Mouse (Mus musculus) megakaryocyte, embryonic 14.5 days (primary cell): Measurements from ENCODE around the gene 2510039O18Rik. TPM values are rescaled to one million over a fixed set of nuclear protein-coding genes. Genes with fewer than 3 reads are reported as not detected.
A peak's percentile ranks its signal among the peaks of the same experiment; 100 is the strongest.

Experiments
- H3K27me3 ChIP-seq: replicated peaks from 2 replicates; pipeline ENCODE3; 2012; ENCODE audit warnings: inconsistent platforms
- H3K36me3 ChIP-seq: replicated peaks from 2 replicates; pipeline ENCODE3; 2012; ENCODE audit warnings: low read length, inconsistent platforms, mixed read lengths
- H3K4me1 ChIP-seq: 2 replicates; pipeline ENCODE4 v1.6.1; 2012; ENCODE audit warnings: inconsistent platforms
- H3K4me3 ChIP-seq: replicated peaks from 2 replicates; pipeline ENCODE3; 2012; ENCODE audit warnings: moderate library complexity, mild to moderate bottlenecking, inconsistent platforms
- H3K9me3 ChIP-seq: 2 replicates; pipeline ENCODE4 v1.6.1; 2012; ENCODE audit warnings: inconsistent platforms
- FLI1 ChIP-seq: IDR thresholded peaks from 2 replicates; pipeline ENCODE4 v1.6.1; 2012; ENCODE audit warnings: low read length, inconsistent platforms, mixed read lengths
- GATA1 ChIP-seq: IDR thresholded peaks from 3 replicates; pipeline ENCODE4 v1.6.1; 2012; ENCODE audit warnings: mixed read lengths, low read length, inconsistent platforms, borderline replicate concordance
- polyA plus RNA-seq: library from polyadenylated mRNA; stranded (reverse); fragments of >175 nt; gene quantifications from 2 replicates; pipeline ENCODE4 v1.2.3, GENCODE M21; 2012; ENCODE audit warnings: low replicate concordance; ENCODE audit not compliant: insufficient read depth

The 2510039O18Rik gene
- polyA plus RNA-seq, 1 experiment, result 87.3 TPM

DNA sequence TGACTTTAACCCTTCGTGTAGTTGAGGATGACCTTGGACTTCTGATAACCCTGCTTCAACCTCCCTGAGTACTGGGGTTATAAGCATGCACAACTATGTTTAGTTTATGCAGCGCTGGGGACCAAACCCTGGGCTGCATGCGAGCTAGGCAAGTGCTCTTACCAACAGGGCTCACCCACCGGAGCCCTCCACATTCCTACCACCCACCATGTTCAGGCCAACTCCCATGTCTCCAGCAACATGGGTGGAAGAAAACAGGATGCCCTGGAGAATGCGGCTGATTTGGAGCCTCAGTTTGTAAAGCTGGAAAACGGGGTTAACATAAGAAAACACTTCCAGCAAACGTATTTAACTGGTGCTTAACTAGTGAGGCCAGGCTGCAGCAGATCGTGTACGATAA lies 4.8 kb upstream of the 2510039O18Rik start:
- H3K9me3 ChIP-seq, result no peaks in the 10 kb centered on the region
- peak overlapping the region; percentile 97 for H3K4me3 ChIP-seq
- TF ChIP-seq GATA1, result no peak
- TF ChIP-seq FLI1, result no peak
- H3K36me3 ChIP-seq, result peaks cover 11% of the 10 kb centered on the region
- peaks cover 72% of the 10 kb centered on the region for H3K4me1 ChIP-seq
- H3K27me3 ChIP-seq, result peaks cover 18% of the 10 kb centered on the region

DNA sequence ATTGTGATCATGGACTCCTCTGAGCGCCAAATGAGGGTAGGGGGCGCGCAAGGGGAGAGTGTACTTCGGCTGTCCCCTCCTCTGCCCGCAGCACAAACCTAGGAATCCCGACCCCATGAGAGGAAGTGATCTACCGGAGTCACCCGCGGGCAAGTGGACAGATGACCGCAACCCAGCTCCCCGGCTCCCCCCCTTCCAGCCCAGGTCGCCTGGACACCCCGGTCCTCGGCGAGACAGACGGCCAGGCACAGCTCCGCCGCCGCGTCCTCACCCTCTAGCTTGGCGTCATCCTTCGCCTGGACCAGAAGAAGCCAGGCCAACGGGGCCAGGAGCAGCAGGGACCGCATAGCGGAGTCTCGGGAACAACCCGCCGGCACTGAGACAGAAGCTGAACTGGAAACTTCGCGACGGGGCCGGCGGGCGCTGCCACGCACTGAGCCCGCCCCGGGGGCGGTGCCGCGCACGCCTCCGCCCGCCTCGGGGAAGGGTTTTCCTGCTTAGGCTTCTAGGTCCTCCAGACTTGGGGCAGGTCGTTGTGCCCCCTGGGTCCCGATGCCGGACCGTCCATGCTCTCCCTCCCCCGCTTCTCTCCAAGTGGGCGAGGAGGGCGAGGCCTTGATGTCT lies 4.3 kb upstream of the 2510039O18Rik start, which contains the start of gene Plod1:
Plod1 (minus strand) TSS at position 437 of the 624 bp plus-strand sequence.
- Histone ChIP-seq H3K27me3 (peaks cover 18% of the 10 kb centered on the region), H3K36me3 (peaks cover 5% of the 10 kb centered on the region), H3K4me1 (peaks cover 73% of the 10 kb centered on the region), H3K9me3 (no peaks in the 10 kb centered on the region), H3K4me3 (peak within 1 kb of the TSS; percentile 97)
- TF ChIP-seq FLI1, result no peak
- TF ChIP-seq GATA1, result no peak

DNA sequence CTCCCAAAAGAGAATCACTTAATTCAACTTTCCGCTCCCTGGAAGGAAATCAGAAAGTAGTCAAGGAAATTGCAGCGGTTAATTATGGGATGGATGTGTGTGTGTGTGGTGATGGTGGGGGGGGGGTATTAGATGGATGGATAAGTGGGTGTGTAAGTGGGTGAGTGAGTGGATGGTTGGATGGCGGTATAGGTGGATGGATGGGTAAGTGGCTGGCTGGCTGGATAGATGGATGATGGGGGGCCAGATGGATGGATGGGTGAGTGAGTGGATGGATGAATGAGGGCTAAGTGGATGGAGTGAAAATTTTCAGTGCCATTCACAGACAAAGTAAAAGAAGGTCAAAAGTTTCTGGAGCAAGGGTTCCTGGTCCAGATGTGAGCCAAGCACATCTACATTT lies 3.7 kb upstream of the 2510039O18Rik start:
- H3K4me3 ChIP-seq, result peak overlapping the region; percentile 97
- H3K27me3 ChIP-seq, result peaks cover 15% of the 10 kb centered on the region
- TF ChIP-seq FLI1 (no peak), GATA1 (no peak)
- peaks cover 4% of the 10 kb centered on the region for H3K36me3 ChIP-seq
- H3K9me3 ChIP-seq, result no peaks in the 10 kb centered on the region
- H3K4me1 ChIP-seq, result peaks cover 77% of the 10 kb centered on the region

DNA sequence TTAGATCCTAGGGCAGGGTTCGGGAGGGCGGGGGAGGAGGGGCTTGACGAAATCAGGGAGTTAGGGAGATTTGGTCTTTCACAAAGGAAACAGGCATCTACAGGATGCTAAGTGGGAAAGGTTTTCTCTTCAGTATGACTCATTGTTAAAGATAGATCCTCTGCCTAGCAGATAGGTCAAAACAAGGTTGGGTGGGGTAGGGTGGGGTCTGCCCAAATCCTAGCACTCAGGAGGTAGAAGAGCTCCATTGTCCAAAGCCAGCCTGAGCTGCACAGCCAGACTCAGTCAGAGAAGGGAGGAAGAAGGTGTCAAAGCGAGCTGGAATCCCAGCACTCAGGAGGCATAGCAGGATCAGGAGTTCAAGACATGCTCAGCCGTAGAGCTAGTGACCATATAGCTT lies 3.2 kb upstream of the 2510039O18Rik start:
- H3K4me3 ChIP-seq, result peak overlapping the region; percentile 80
- peaks cover 76% of the 10 kb centered on the region for H3K4me1 ChIP-seq
- TF ChIP-seq GATA1 (no peak), FLI1 (no peak)

DNA sequence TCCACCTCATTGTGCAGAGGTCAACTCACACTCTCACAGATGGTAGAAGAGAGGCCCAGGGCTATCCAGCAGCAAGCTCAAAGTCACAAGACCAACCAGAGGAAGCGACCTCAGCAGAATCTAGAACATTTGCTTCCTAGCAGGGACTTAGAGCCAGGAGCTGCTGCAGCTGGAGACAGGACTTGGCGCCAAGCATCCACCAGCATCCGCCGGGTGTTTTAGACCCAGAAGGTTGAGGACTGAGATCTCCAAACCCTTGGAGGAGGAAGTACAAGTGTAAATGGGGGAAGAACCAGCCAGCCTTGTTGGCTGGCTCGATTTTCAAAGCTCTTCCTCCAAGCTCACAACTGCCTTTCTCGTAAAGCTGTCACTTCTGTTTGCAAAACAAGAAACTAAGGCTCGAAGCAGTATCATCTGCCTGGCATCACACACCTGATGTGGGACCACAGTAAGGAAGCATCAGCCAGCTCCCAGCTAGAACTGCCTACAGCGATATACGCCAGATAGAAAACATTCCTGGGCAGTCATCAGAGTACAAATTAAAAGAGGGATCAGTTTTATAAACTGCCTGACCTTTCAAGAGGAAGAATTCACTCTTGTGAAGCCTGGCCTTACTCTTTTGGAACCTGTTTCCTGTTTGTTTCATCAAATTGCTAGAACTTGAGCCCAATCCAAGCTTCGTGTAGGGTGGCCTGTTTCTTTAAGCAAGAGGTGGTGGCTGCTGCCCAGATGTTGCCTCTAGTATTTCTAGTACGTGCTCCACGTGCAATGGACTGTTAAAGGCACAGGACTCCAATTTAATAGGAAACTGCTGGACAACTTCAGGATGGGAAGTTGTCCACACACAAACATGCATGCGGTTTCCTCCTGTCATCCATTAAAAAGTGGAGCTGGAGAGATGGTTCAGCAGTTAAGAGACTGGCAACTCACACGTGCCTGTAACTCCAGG lies 2.3 kb upstream of the 2510039O18Rik start:
- Histone ChIP-seq H3K36me3 (peaks cover 11% of the 10 kb centered on the region), H3K4me3 (peak overlapping the region; percentile 59), H3K27me3 (peaks cover 9% of the 10 kb centered on the region), H3K9me3 (no peaks in the 10 kb centered on the region), H3K4me1 (peaks cover 80% of the 10 kb centered on the region)
- TF ChIP-seq GATA1, result no peak
- TF ChIP-seq FLI1, result no peak

More for the DNA sequence above, 3.2 kb upstream of the 2510039O18Rik start:
- Histone ChIP-seq H3K27me3 (peaks cover 15% of the 10 kb centered on the region), H3K9me3 (no peaks in the 10 kb centered on the region), H3K36me3 (peaks cover 5% of the 10 kb centered on the region)

DNA sequence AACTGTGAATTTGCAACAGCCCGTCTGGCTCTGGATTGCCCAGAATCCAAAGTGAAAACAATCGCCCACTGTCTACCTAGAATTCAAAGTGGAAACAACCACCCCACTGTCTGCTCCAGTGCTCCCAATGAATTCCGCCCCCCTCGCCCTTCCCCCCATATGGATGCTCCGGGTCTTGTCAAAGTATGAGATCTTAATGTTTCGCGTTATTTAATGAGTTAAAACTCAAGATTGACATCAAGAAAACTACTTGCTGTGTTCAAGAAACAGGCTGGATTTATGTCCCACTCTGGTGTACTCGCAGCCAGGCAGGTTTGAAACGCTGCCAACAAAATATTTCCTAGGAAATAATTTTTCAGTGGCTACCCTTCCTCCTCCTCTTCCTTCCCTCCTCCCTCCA lies 584 bp upstream of the 2510039O18Rik start:
- no peak for TF ChIP-seq FLI1
- no peak for TF ChIP-seq GATA1
- peaks cover 28% of the 10 kb centered on the region for H3K36me3 ChIP-seq
- peaks cover 87% of the 10 kb centered on the region for H3K4me1 ChIP-seq
- peak overlapping the region; percentile 100 for H3K4me3 ChIP-seq
- H3K9me3 ChIP-seq, result no peaks in the 10 kb centered on the region
- peaks cover 2% of the 10 kb centered on the region for H3K27me3 ChIP-seq

DNA sequence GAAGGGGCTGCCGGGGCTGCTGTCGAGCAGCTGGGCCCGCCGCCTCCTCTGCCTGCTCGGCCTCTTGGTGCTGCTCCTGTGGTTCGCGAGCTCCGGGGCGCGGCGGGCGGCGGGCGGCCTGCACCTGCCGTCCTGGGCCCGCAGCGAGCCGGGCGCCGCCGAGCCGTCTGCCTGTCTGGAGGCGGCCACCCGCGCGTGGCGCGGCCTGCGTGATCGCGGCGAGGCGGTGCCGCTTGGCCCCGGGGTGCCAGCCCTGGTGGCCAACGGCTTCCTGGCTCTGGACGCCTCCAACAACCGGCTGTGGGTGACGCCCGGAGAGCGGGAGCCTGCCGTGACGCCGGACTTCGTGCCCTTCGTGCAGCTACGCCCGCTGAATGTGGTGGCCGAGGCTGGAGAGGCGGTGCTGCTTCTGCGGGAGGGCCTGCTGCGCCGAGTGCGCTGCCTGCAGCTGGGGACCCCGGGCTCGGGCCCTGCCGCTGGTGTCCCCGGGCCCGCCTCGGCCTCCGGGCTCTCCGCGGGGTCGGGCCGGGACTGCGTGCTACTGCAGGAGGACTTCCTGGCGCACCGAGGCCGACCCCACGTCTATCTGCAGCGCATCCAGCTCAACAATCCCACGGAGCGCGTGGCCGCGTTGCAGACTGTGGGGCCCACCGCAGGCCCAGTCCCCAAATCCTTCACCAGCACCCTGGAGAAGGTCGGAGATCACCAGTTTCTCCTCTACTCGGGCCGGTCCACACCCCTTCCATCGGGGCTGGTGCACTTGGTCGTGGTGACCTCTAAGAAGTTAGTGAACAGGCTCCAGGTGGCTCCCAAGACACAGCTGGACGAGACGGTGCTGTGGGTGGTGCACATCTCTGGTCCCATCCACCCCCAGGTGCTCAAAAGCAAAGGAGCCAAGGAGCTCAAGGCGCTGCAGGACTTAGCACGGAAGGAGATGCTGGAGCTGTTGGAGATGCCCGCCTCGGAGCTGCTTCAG lies 638 bp downstream of the 2510039O18Rik start:
- TF ChIP-seq GATA1, result no peak
- TF ChIP-seq FLI1, result no peak

DNA sequence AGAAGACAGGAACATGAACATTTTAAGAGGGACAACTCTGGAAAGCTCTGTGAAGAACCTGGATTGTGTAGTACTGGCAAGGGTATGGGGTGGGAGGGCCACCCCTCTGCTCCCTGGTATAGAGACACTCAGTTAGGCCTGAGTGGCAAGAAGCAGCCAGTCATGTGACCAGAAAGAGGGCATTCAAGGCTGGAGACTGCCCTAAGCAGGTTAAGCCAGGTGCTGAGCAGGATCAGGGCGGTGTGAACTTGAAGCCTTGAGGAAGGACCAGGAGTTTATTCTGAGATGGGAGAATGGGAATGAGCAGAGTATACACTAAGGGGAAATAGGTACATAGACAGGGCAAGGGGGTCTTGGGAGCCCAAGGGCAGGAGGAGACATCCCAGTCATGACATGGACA lies 2.3 kb downstream of the 2510039O18Rik start:
- H3K4me3 ChIP-seq, result peak overlapping the region; percentile 88
- peaks cover 57% of the 10 kb centered on the region for H3K36me3 ChIP-seq
- no peaks in the 10 kb centered on the region for H3K9me3 ChIP-seq
- no peaks in the 10 kb centered on the region for H3K27me3 ChIP-seq
- peaks cover 75% of the 10 kb centered on the region for H3K4me1 ChIP-seq
- TF ChIP-seq GATA1 (no peak), FLI1 (no peak)

More for the DNA sequence above, 638 bp downstream of the 2510039O18Rik start:
- Histone ChIP-seq H3K36me3 (peaks cover 40% of the 10 kb centered on the region), H3K27me3 (no peaks in the 10 kb centered on the region), H3K4me1 (peaks cover 89% of the 10 kb centered on the region), H3K4me3 (peak overlapping the region; percentile 100), H3K9me3 (no peaks in the 10 kb centered on the region)

DNA sequence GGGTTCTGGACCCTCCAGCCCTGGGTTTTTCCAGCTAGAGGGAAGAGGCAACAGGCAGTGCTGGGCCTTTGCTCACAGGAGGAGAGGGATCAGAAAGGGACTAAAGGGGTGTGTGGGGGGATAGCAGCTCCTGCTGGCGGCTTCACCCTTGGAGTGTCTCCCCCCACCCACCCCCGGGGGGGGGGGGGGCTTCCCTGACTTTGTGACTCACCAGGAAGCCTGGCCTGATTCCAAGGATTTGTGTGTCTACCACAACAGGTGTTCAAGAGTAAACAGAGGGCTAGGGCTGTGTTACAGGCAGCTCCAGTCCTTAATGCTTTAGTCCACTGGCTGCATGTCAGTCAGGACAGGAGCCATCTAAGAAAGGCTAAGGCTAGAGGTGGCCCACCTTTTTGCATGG lies 6.8 kb downstream of the 2510039O18Rik start:
- no peak overlapping the region for H3K4me3 ChIP-seq
- H3K36me3 ChIP-seq, result peaks cover 80% of the 10 kb centered on the region
- H3K27me3 ChIP-seq, result no peaks in the 10 kb centered on the region
- H3K9me3 ChIP-seq, result no peaks in the 10 kb centered on the region
- H3K4me1 ChIP-seq, result peaks cover 41% of the 10 kb centered on the region
- TF ChIP-seq FLI1, result no peak
- TF ChIP-seq GATA1, result no peak

DNA sequence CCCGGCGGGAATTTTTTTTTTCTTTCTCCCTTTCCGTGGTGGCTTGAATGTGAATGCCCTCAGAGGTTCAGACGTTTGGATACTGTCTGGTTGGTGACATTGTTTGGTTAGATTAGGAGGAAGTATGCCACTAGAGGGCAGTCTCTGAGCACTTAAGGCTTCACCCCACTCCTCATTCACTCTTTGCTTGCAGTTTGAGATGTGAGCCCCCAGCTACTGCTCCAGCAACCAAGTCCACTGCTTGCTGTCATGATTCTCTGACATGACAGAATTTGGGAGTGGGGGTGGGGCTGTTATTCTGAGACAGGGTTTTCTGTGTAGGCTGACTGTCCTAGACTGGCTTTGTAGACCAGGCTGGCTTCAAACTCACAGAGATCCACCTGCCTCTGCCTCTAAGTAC lies 12.9 kb downstream of the 2510039O18Rik start:
- TF ChIP-seq GATA1 (no peak), FLI1 (no peak)
- no peaks in the 10 kb centered on the region for H3K4me1 ChIP-seq
- H3K4me3 ChIP-seq, result no peak overlapping the region

More for the DNA sequence above, 12.9 kb downstream of the 2510039O18Rik start:
- H3K27me3 ChIP-seq, result peaks cover 5% of the 10 kb centered on the region
- peaks cover 21% of the 10 kb centered on the region for H3K36me3 ChIP-seq
- no peaks in the 10 kb centered on the region for H3K9me3 ChIP-seq
